Mouse (Mus musculus): ENCODE measurements around the gene Olfr414.

DNA sequence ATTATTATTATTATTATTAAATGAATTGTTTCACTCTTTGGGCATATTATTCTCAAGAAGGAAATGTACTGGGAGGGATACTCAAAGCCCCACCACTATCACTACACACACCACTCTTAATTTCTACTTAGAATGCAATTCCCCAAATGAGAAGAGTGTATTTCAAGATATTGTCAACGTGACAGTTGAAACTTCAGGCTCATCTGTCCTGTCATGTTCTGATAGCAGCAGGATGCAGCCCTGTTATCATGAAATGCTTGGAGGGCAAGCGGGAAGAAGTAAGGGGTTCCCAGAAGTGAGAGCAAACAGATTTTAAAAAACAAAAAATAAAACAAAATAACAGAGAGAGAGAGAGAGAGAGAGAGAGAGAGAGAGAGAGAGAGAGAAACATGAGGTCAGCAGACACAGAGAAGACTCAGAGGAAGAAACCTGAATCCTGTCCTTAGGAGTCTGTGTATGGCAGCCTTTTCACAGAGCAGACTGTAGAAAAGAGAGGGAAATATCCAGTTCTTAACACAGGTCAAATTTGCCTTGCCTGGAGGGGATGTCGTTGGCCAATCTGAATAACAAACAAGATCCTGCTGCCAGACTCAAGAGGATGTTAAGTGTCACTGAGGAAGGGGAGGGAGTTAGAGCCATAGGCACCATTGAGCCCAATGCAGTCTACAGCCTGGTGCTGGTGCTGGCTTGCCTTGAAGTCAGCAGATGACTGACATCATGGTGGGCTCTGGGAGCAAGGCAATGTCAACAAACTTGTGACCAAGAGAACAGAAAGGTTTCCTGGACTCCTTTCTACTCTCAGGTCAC is 2.5 kb downstream of the Olfr414 start:
- no peak for TF ChIP-seq CTCF (IDR thresholded peaks at IDR 0.05; ENCODE audit: low read depth, low read length)
- no peak for TF ChIP-seq POLR2A (IDR thresholded peaks at IDR 0.05; ENCODE audit: borderline replicate concordance, low read depth, low read length)
